Mouse (Mus musculus): ENCODE measurements at regions not wholly inside any gene's neighbourhood (a gene's known extent, or its start where the extent isn't known, plus 50 kb on each side); places are given as distances from the start of the nearest gene placed in this dataset.

GRCm38 (mm10) chr13:103670611-103671010 is 103.8 kb downstream of the Srek1 start:
- TF ChIP-seq CTCF (IDR thresholded peaks at IDR 0.05; ENCODE audit: borderline replicate concordance, insufficient read depth, low read depth, low read length) (no peak), POLR2A (IDR thresholded peaks at IDR 0.05; ENCODE audit: borderline replicate concordance, insufficient read depth, low read length) (no peak)

Measured in cerebellum, adult 2 months (tissue).